Mouse (Mus musculus) CH12.LX (cell line): ENCODE measurements around the gene Acox2.

Source experiments
- BHLHE40 ChIP-seq: IDR thresholded peaks from 2 replicates; pipeline ENCODE4 v1.6.1; 2011; ENCODE audit warnings: mild to moderate bottlenecking, low read depth, low read length, improper control_type of control experiment
- CTCF ChIP-seq, 2 experiments: IDR thresholded peaks in 1 of 2; conservative IDR thresholded peaks in 1 of 2; 2 replicates each; pipeline ENCODE4 v1.5.1; 2011 to 2012; ENCODE audit warnings: low read depth in 2 of 2, low read length in 2 of 2, improper control_type of control experiment in 1 of 2, inconsistent platforms in 1 of 2, mild to moderate bottlenecking in 1 of 2, moderate library complexity in 1 of 2
- ELF1 ChIP-seq: IDR thresholded peaks from 2 replicates; pipeline ENCODE4 v1.6.1; 2014; ENCODE audit warnings: low read depth, mild to moderate bottlenecking, inconsistent platforms, low read length, improper control_type of control experiment
- GABPA ChIP-seq: IDR thresholded peaks from 2 replicates; pipeline ENCODE4 v1.6.1; 2012; ENCODE audit warnings: low read depth, low read length, improper control_type of control experiment, inconsistent platforms; ENCODE audit not compliant: insufficient replicate concordance
- MEF2A ChIP-seq: IDR thresholded peaks from 2 replicates; pipeline ENCODE4 v1.6.1; 2014; ENCODE audit warnings: low read depth, mild to moderate bottlenecking, inconsistent platforms, low read length, improper control_type of control experiment, borderline replicate concordance
- MXI1 ChIP-seq: IDR thresholded peaks from 2 replicates; pipeline ENCODE4 v1.6.1; 2011; ENCODE audit warnings: mild to moderate bottlenecking, low read depth, low read length, improper control_type of control experiment
- MYC ChIP-seq: IDR thresholded peaks from 2 replicates; pipeline ENCODE4 v1.6.1; 2011; ENCODE audit warnings: low read depth, mild to moderate bottlenecking, improper control_type of control experiment, low read length
- POLR2A ChIP-seq: IDR thresholded peaks from 2 replicates; pipeline ENCODE4 v1.6.1; 2011; ENCODE audit warnings: low read depth, mild to moderate bottlenecking, improper control_type of control experiment, low read length
- RCOR1 ChIP-seq: conservative IDR thresholded peaks from 2 replicates; pipeline ENCODE4 v1.6.1; 2012; ENCODE audit warnings: low read depth, mild to moderate bottlenecking, inconsistent platforms, low read length, improper control_type of control experiment
- SMC3 ChIP-seq: IDR thresholded peaks from 2 replicates; pipeline ENCODE4 v1.6.1; 2011; ENCODE audit warnings: low read depth, low read length, improper control_type of control experiment
- TBP ChIP-seq: conservative IDR thresholded peaks from 2 replicates; pipeline ENCODE4 v1.6.1; 2011; ENCODE audit warnings: low read depth, low read length, improper control_type of control experiment
- TCF12 ChIP-seq: IDR thresholded peaks from 2 replicates; pipeline ENCODE4 v1.6.1; 2014; ENCODE audit warnings: low read depth, mild to moderate bottlenecking, inconsistent platforms, low read length, improper control_type of control experiment
- USF1 ChIP-seq: IDR thresholded peaks from 2 replicates; pipeline ENCODE4 v1.6.1; 2014; ENCODE audit warnings: low read depth, mild to moderate bottlenecking, inconsistent platforms, low read length, improper control_type of control experiment
- USF2 ChIP-seq: conservative IDR thresholded peaks from 2 replicates; pipeline ENCODE4 v1.6.1; 2011; ENCODE audit warnings: low read depth, low read length, improper control_type of control experiment

GRCm38 (mm10) chr14:8180371-8181035, 78.7 kb downstream of the Acox2 start:
- TF ChIP-seq RCOR1 = no peak
- no peak for TF ChIP-seq CTCF (conservative IDR thresholded peaks at IDR 0.05 in 1 of 2, IDR thresholded peaks at IDR 0.05 in 1 of 2; ENCODE audit: low read depth in 2 of 2, low read length in 2 of 2)
- TF ChIP-seq POLR2A = no peak
- TF ChIP-seq MEF2A = no peak
- no peak for TF ChIP-seq TBP
- TF ChIP-seq MYC = no peak
- TF ChIP-seq SMC3 = no peak
- TF ChIP-seq GABPA = no peak
- TF ChIP-seq MXI1 = no peak
- no peak for TF ChIP-seq BHLHE40
- no peak for TF ChIP-seq USF2
- TF ChIP-seq TCF12 = no peak
- TF ChIP-seq ELF1 = no peak
- TF ChIP-seq USF1 = no peak
